Mouse (Mus musculus): Measurements from ENCODE around the gene Aasdhppt. TPM values are rescaled to one million over a fixed set of nuclear protein-coding genes. Genes with fewer than 3 reads are reported as not detected.

Aasdhppt gene
- 10 to 100 TPM; 11.1 to 13.6 TPM for total RNA-seq (2021)
- long read RNA-seq, experiment 1, transcript Aasdhppt-201 (6 exons, 2,843 nt) = major isoform, 33 of 38 reads
- long read RNA-seq, experiment 1, partial matches to known transcripts = 0 of 38 reads
- long read RNA-seq, experiment 1, other reads (novel, unspliced or antisense) = 2 of 38 reads
- long read RNA-seq, experiment 2, transcript Aasdhppt-201 (6 exons, 2,843 nt) = major isoform, 25 of 32 reads
- long read RNA-seq, experiment 2, partial matches to known transcripts = 3 of 32 reads
- long read RNA-seq, experiment 2, other reads (novel, unspliced or antisense) = 3 of 32 reads

DNA sequence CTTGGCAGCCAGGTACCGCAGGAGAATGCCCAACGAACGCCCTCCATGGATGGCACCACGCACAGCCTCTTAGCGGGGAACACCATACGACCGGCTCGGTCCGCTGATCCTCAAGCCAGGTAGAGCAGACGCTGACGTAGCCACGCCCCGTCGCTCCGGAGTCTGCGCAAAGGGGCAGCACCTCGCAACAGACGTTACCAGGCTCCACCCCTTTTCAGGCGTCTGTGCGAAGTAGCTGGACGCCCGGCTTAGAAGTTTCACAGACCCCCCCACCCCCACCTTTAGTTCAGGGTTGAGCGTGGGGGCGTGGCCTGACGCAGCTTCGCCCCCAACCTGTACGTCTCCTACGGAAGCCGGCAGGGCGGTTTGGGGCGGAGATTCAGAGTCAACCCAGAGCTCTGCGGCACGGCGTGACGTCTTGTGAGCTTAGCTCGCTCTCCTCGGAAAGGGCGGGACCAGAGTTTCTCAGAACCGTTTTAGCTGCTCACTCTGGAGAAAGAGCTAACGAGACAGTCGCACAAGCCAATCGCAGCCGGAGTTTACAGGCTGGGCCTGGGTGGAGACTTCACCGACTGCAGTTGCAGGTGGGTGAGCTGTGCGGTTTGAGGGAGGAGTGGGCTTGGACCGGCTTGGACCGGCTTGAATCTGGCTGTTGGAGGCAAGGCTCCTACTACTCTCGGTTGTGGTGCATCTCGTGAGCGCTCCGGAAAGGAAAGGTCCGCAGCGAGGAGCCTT is at the start of gene Aasdhppt, which contains the start of gene Kbtbd3:
Aasdhppt (minus strand) TSS at position 121 of the 735 bp plus-strand sequence.
Kbtbd3 (plus strand) TSS at position 483 of the 735 bp plus-strand sequence.
- TF ChIP-seq CTCF (IDR thresholded peaks at IDR 0.05) = no peak
- H3K4me3 ChIP-seq = peak within 1 kb of the TSS; percentile 97
- DNase-seq = peak; percentile 99
- peak within 1 kb of the TSS; percentile 97 for H3K27ac ChIP-seq
- intact Hi-C loops (cut with DNase I) = loop anchor here (2.0 kb wide), 1 partner anchor 67 kb away; the partner anchor contains the start of gene Msantd4

DNA sequence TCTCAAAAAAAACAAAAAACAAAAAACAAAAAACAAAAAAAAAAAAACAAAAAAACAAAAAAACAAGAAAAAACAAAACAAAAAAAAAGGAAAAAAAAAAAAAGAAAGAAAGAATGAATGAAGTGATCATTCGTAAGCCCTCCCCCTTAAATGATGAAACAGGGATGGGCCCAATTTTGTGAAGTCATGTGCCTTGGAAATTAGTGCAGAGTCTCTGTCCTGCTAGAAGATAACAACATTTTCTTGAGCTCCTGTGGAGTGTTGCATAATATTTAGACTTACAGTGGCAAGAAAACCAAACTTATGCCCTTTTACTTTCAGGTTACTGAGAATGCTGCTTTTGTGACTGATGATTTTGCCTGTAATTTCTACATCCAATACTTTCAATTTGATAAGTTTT is 43.9 kb upstream of the Aasdhppt start:
- no peak for TF ChIP-seq CTCF (IDR thresholded peaks at IDR 0.05)
- intact Hi-C loops (cut with DNase I) = no loop called here
- Histone ChIP-seq H3K4me3 (no peak overlapping the region), H3K27ac (no peak overlapping the region)
- no peak for DNase-seq

DNA sequence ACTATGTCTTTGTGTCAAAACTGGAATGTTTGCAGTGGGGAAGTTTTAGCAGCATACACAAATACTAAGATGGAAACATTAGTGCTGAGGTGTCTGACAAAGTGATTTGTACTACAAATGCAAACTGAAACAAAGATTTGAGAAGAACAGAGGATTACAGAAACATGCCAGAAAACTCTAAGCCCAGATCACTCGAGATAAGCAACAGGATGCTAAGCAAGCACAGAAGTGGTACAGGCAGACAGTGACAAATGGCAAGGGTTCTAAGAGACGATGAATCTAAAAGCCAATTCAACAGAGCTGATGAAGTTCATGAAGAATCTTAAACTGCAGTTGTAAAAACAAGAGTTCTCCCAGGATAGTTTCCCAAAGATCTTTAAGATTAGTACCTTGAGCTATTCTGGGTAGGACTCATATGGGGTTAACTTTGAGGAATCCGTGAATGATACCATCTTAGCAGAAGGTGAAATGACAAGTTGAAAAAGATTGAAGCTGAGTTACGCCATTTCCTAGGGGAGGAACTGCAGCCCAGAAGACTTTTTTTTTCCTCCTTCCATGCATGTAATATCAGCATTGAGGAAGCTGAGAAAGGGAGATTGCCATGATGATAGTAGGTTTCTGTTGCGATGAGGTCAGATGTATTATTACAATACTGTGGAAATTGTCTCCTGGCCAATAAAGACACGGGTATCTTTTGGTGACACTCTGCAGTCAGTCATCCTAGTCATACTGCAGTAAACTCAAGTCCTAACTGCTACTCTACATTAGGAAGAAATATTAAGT is 9.9 kb upstream of the Aasdhppt start:
- no peak overlapping the region for H3K27ac ChIP-seq
- no peak overlapping the region for H3K4me3 ChIP-seq
- no peak for DNase-seq
- no peak for TF ChIP-seq CTCF (IDR thresholded peaks at IDR 0.05)
- intact Hi-C loops (cut with DNase I) = no loop called here

DNA sequence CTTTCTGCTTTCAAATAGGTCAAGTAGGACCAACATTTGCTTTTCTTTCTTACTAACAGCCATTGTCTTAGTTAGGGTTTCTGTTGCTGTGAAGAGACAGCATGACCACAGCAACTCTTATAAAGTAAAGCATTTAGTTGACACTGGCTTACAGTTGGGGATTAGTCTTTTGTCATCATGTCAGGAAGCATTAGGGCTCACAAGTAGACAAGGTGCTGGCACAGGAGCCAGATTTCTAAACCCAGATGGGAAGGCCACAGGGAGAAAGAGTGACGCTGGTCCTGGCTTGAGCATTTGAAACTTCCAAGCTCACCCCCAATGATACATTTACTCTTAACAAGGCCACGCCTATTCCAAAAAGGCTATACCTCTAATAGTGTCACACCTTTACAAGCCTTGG is 6.5 kb upstream of the Aasdhppt start:
- intact Hi-C loops (cut with DNase I) = no loop called here
- TF ChIP-seq CTCF (IDR thresholded peaks at IDR 0.05) = no peak
- H3K4me3 ChIP-seq = no peak overlapping the region
- no peak overlapping the region for H3K27ac ChIP-seq
- no peak for DNase-seq

DNA sequence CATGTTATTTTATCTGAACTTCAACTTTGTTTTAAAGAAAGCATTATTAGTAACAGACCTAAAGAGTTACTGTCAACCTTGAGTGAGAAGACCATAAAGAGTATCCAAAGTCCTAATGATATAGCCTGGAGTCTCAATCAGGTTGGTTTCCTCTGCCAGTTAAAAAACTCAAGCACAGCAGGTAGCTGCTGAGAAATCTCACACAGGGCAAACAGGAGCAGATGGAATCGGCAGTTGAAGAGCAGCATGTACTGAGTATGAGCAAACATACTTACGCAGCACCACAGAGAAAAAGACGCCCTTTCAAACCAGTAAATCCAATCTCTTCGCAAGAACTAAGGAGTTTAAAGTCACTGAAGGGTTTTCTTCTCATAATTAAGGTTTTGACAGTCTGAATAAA is 4.7 kb upstream of the Aasdhppt start:
- H3K4me3 ChIP-seq = no peak overlapping the region
- TF ChIP-seq CTCF (IDR thresholded peaks at IDR 0.05) = no peak
- no peak overlapping the region for H3K27ac ChIP-seq
- intact Hi-C loops (cut with DNase I) = no loop called here
- DNase-seq = no peak

DNA sequence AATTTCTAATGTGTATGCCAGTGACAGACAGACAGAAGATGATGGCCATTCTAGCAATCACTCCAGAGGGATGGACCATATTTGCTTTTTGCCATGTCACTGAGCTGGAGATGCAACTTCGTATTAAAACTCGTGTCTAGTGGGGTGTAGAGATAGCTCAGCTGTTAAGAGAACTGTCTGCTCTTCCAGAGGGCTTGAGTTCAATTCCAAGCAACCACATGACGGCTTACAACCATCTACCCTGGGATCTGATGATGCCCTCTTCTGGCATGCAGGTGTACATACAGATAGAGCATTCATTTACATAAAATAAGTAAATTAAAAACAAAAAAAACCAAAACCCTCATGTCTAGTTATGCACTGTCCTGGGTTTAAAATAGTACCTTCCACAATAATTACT is 1.9 kb upstream of the Aasdhppt start:
- no peak for DNase-seq
- H3K27ac ChIP-seq = no peak overlapping the region
- intact Hi-C loops (cut with DNase I) = no loop called here
- no peak overlapping the region for H3K4me3 ChIP-seq
- TF ChIP-seq CTCF (IDR thresholded peaks at IDR 0.05) = no peak; the same call in 1 of the 2 replicates

DNA sequence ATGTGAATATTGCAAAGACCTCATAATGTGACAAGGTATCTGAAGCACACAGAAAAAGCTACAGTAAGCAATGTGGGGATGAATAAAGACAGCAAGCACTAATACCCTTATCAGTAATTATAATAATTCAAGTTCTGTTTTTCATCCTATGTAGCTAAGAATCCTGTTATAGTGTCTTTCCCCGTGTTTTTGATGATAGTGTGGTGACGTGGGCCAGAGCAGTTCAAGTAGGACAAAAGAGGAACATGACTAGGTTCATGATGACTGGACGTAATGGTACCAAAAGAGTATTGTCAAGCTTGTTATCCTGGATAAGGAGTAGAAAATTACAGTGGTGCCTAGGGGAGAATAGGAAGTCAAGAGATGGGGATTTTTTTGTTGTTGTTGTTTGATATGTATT is 1.4 kb upstream of the Aasdhppt start:
- intact Hi-C loops (cut with DNase I) = no loop called here

DNA sequence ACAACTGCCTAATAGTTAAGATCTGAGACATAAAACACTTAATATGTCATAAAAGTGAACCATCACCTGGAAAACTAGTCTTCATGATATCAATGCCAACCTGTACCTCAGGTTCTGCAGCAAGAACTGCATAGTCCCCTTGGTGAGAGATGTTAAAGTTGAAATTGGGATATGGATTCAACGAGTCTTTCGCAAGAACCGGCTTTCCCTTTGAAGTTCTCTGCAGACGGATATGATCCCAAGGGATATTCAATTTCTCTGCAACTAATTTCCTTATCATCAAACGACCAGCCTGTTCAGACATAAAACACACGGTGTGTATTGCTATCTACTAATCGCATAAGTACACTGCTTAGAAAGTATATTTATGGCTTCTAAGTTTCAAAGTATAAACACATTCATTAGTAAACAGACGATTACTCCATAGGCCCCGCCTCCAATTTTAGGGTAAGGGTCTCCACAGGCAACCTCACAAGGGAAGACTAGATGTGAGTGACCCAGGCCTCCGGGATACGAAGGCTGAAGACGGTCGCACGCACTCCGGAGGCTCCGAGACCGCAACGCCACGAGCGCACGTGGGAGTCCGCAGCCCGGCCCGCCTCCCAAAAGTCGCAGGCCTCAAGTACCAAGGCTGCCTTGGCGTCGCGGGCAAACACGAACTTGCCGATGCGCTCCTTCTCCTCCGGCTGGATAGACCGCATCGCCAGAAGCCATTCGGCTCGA is 482 bp downstream of the Aasdhppt start:
- no peak for TF ChIP-seq CTCF (IDR thresholded peaks at IDR 0.05)
- Histone ChIP-seq H3K27ac (peak overlapping the region; percentile 97), H3K4me3 (peak overlapping the region; percentile 97)
- DNase-seq = no peak
- intact Hi-C loops (cut with DNase I) = loop anchor here (2.0 kb wide), 1 partner anchor 68 kb away; the partner anchor contains the start of gene Msantd4

More for the DNA sequence above, 1.4 kb upstream of the Aasdhppt start:
- TF ChIP-seq CTCF (IDR thresholded peaks at IDR 0.05) = no peak
- Histone ChIP-seq H3K4me3 (peak overlapping the region; percentile 97), H3K27ac (peak overlapping the region; percentile 97)
- no peak for DNase-seq

DNA sequence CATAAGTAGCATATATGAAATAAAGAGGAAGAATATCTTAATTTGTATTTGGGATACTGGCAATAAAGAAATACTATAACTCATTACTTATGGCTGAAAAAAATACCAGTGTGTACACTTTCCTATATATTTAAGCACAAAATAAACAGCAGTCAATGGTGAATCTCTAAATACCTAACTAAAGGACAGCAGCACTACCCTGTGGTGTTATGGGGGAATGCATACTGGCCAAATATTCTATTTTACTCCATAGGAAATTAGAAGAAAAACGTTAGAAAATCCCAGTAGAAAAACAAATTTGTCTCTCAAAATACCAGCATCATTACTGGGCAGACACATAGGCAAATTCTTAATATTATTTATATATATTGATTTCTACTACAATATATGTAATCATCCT is 4.4 kb downstream of the Aasdhppt start:
- intact Hi-C loops (cut with DNase I) = no loop called here
- no peak for DNase-seq
- Histone ChIP-seq H3K27ac (no peak overlapping the region), H3K4me3 (no peak overlapping the region)
- peak; percentile 11; the same call in 1 of the 2 replicates for TF ChIP-seq CTCF (IDR thresholded peaks at IDR 0.05)

DNA sequence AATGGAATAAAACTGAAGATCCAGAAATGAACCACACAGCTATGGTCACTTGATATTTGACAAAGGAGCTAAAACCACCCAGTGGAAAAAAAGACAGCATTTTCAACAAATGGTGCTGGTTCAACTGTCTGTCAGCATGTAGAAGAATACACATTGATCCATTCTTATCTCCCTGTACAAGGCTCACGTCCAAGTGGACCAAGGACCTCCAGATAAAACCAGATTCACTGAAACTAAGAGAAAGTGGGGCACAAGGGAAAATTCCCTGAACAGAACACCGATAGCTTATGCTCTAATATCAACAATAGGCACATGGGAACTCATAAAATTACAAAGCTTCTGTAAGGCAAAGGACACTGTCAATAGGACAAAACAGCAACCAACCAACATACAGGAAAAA is 8.8 kb downstream of the Aasdhppt start:
- DNase-seq = no peak
- Histone ChIP-seq H3K4me3 (no peak overlapping the region), H3K27ac (no peak overlapping the region)
- no peak for TF ChIP-seq CTCF (IDR thresholded peaks at IDR 0.05)
- intact Hi-C loops (cut with DNase I) = no loop called here

DNA sequence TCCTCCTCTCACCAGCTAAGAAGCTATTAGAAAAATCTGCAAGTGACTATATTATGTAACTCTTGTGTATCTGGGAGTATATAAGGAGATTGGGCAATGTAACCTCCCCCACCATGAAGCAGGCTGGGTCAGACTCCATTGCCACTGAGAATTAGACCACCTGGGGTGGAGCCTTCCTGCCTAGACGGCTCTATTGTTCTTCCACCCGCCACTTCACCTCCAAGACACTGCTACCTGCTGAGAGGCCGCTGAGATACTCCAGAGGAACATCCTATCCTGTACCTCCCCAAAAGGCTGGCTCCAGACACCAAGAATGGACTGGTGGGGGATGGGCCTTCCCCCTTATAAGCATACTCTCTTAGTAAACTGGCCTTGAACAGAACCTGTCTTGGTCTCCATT is 25.4 kb downstream of the Aasdhppt start:
- intact Hi-C loops (cut with DNase I) = no loop called here
- no peak for TF ChIP-seq CTCF (IDR thresholded peaks at IDR 0.05)
- H3K27ac ChIP-seq = no peak overlapping the region
- H3K4me3 ChIP-seq = no peak overlapping the region
- no peak for DNase-seq

DNA sequence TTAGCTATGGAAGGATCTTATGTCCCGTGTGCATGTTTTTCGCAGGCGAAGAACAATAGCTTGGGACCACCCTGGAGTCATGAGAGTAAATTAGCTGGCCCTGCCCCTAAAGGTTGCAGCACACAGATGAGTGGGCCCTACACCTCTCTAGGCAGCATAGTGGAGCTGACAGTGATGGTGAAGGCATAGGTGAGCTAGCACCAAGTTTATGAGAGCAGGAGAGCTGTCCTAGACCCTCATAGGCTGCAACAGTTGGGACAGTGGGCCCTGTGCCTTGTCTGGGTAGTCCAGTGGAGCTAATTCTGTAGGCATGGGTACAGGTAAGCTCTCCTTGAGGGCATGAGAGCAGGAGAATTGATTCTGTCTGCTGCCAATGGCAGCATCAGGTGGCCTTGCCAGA is 42.4 kb downstream of the Aasdhppt start:
- DNase-seq = no peak
- H3K4me3 ChIP-seq = no peak overlapping the region
- TF ChIP-seq CTCF (IDR thresholded peaks at IDR 0.05) = no peak
- H3K27ac ChIP-seq = no peak overlapping the region
- intact Hi-C loops (cut with DNase I) = no loop called here

All from gastrocnemius, adult 2 months (tissue).